In genomic region chrX:142226542-142226941, GRCm38 (mm10) we compare ENCODE assay signal across 8 mouse cellular contexts. TPM values are rescaled to one million over a fixed set of nuclear protein-coding genes. Genes with fewer than 3 reads are reported as not detected.
DNase-seq lines count a peak whose midpoint lies in the region; ATAC-seq and TF ChIP-seq lines count a peak whose summit lies in the region.

Gene Nxt2, plus strand, starts transcription at chrX:142226770.

- H3K4me3 ChIP-seq in layer of hippocampus, adult 2 months = peak within 1 kb of the TSS; percentile 62
- H3K4me3 ChIP-seq in bone marrow, adult 2 months (replicated peaks; ENCODE audit: control insufficient read depth, low read depth, low read length) = peak within 1 kb of the TSS; percentile 9
- H3K4me3 ChIP-seq in hindbrain, embryonic 15.5 days = peak within 1 kb of the TSS; percentile 57
- peak within 1 kb of the TSS; percentile 42 for H3K4me3 ChIP-seq in macrophage (ENCODE audit: inconsistent target)

- no peak for TF ChIP-seq POLR2A in bone marrow, adult 2 months (IDR thresholded peaks at IDR 0.05; ENCODE audit: borderline replicate concordance, control insufficient read depth, low read depth, low read length)

- no peak for DNase-seq in layer of hippocampus, adult 2 months (ENCODE audit: low spot score in 2 of 2)
- no peak for DNase-seq in layer of hippocampus, adult 9-10 months (ENCODE audit: low spot score)
- DNase-seq in cerebellum, adult 11 months = no peak
- no peak for DNase-seq in cerebellum, adult 8-10 months
- DNase-seq in spleen, postnatal 36 days (ENCODE audit: low spot score in 2 of 2) = no peak

- no peak within 1 kb of the TSS for H3K27ac ChIP-seq in layer of hippocampus, adult 2 months
- no peak within 1 kb of the TSS for H3K27ac ChIP-seq in bone marrow, adult 2 months (ENCODE audit: control insufficient read depth, insufficient read depth, low read depth, low read length, poor library complexity)
- H3K27ac ChIP-seq in hindbrain, embryonic 15.5 days (replicated peaks) = no peak within 1 kb of the TSS
- no peak within 1 kb of the TSS for H3K27ac ChIP-seq in macrophage

- 78% methylated on average over 14 of the region's 14 CpGs for WGBS in bone marrow, adult 2 months
- 90% methylated on average over 12 of the region's 14 CpGs for WGBS in hindbrain, embryonic 15.5 days
- 75% methylated on average over 9 of the region's 14 CpGs for WGBS in macrophage (ENCODE audit: missing documents)

- H3K9me3 ChIP-seq in hindbrain, embryonic 15.5 days = no peaks in the 10 kb centered on the region

- no peaks in the 10 kb centered on the region for H3K27me3 ChIP-seq in hindbrain, embryonic 15.5 days

- H3K36me3 ChIP-seq in hindbrain, embryonic 15.5 days = no peaks in the 10 kb centered on the region
- H3K36me3 ChIP-seq in macrophage (ENCODE audit: inconsistent target) = no peaks in the 10 kb centered on the region

- TF ChIP-seq CTCF in layer of hippocampus, adult 2 months (conservative IDR thresholded peaks at IDR 0.05) = no peak
- TF ChIP-seq CTCF in bone marrow, adult 2 months (IDR thresholded peaks at IDR 0.05; ENCODE audit: control insufficient read depth, insufficient read depth, low read length) = no peak

- peak within 1 kb of the TSS; percentile 57 for H3K4me2 ChIP-seq in hindbrain, embryonic 15.5 days

- H3K4me1 ChIP-seq in bone marrow, adult 2 months (ENCODE audit: control insufficient read depth, insufficient read depth, low read length) = no peaks in the 10 kb centered on the region
- H3K4me1 ChIP-seq in hindbrain, embryonic 15.5 days (replicated peaks) = 0 out of 2 replicates have a peak, but pooled peaks cover 3% of the 10 kb centered on the region

- no peak within 1 kb of the TSS for H3K9ac ChIP-seq in hindbrain, embryonic 15.5 days

- ATAC-seq in hindbrain, embryonic 15.5 days (ENCODE audit: low FRiP score, low read depth) = no peak

- no peaks in the 10 kb centered on the region; the same call in 1 of the 2 replicates for H3K79me2 ChIP-seq in macrophage (ENCODE audit: inconsistent target)

RNA-seq across cellular contexts. Expression of gene Nxt2, which starts in this region (rescaled TPM):
- 10 to 100 TPM; 26.7 to 27.8 TPM for total RNA-seq in layer of hippocampus, adult 2 months (2021)
- polyA plus RNA-seq in bone marrow, adult 2 months (2011; ENCODE audit: insufficient read depth, insufficient read length, low replicate concordance, missing spikeins) = 2.2 and 3.2 TPM in 2 replicates
- 17.6 and 18.4 TPM in 2 replicates for polyA plus RNA-seq in hindbrain, embryonic 15.5 days (2015; fragmentation: Nextera tagmentation; extraction: Ambion mirVana)
- total RNA-seq in macrophage (2018; cell fraction: chromatin; rRNA removed) = 1 to 10 TPM in 16 of 26 experiments, under 1 TPM in 8, not detected in 2; 0.33 to 3.7 (median 1.8) TPM
- total RNA-seq in macrophage (2018; cell fraction: cytosol; rRNA removed) = 10 to 100 TPM in 4 of 26 experiments, 1 to 10 TPM in 22; 6.2 to 11.3 (median 8.8) TPM
- total RNA-seq in macrophage (2018; cell fraction: nucleus; rRNA removed) = 1 to 10 TPM; 1.1 to 7.7 (median 2.8) TPM
- polyA plus RNA-seq in macrophage (2018) = 8.8 to 17.6 TPM (median 11.6 TPM) in 3 replicates

Comparison
In these comparisons a context has a peak if more than half of its experiments do, and no peak if none do; other contexts are left out.
1. H3K4me3 ChIP-seq: peak in every context shown above with its lines; median percentile 62 in layer of hippocampus, adult 2 months; 57 in hindbrain, embryonic 15.5 days; 42 in macrophage; 9 in bone marrow, adult 2 months.